Mouse (Mus musculus): ENCODE measurements around the gene Olfr319.

DNA sequence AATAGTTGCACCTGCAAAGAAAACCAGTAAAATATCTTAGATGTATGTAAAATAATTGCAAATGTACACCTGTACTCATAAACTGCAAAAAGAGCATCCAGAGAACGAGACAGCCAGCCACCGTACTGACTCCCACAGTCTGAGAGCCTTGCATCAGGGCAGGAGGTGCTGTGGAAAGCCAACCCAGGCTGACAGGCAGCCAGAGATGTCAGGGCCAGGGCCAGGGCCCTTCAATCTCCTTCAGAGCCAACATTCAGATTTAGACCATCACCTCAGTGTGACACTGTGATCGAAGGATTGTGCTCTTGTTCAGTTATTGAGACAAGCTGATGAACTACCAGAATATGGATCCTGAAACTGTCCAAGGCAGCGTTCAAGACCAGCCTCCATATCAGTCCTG is 20.7 kb downstream of the Olfr319 start:
- no peak for TF ChIP-seq CTCF (IDR thresholded peaks at IDR 0.05; ENCODE audit: extremely low read depth, insufficient read depth, low read length)
- TF ChIP-seq POLR2A (IDR thresholded peaks at IDR 0.05; ENCODE audit: extremely low read depth, insufficient read depth, low read length) = no peak
